Comparison of ENCODE assay signal across 20 mouse cellular contexts in the genomic region with DNA sequence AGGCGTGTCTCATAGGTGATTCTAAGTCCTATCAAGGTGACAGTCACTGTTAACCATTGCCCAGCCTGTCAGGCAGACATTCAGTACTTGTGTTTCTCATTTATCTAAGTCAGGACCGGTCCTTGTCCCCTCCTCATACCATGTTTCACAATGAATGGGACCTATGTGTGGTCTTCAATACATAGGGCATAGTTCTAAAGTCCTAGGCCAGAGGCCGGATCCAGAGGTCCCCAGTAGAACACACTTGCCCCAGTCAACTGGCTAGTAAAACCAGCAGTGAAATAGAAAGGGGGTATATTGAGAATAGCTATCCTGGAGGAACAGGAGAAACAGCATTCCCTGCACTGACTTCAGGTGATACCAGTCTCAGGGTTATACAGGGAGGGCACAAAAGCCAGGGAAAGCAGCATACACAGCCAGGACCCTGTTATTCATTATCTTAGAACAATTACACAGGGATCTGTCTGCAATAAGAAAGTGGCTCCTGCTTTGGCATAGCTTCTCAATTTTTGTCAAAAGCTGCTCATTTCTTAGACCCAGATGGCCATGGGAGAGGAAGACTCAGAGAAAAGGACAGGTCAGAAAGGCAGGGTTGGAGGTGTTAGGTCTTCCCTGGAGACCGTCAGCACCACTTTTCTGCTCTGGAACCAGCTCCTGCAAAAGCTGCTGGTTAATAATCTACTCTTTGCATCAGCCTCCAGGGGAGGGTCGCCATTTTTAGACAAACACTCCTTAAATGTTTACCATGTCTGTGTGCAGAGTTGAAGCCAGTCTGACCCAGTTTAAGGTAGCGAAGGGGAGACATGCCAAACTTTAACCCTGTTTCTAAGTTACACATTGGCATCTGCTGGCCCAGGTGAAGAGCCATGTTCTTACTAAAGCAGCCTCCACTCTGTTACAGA. TPM values are rescaled to one million over a fixed set of nuclear protein-coding genes. Genes with fewer than 3 reads are reported as not detected.
DNase-seq lines count a peak whose midpoint lies in the region; ATAC-seq and TF ChIP-seq lines count a peak whose summit lies in the region.
"Had no signal": no experiment of that assay in that cellular context is flagged by ENCODE, and none has a peak within 500 bp of the region (broad histone marks: within the 10 kb centered on the region; RNA-seq: fewer than 3 reads in every experiment).

No protein-coding gene starts in this region.

- no peak for TF ChIP-seq CTCF in kidney, postnatal 0 days (IDR thresholded peaks at IDR 0.05; ENCODE audit: low read depth)
- TF ChIP-seq CTCF in gastrocnemius, adult 2 months (IDR thresholded peaks at IDR 0.05), result no peak

- ATAC-seq in lung, embryonic 15.5 days (ENCODE audit: borderline replicate concordance, extremely low read depth, low FRiP score, low TSS enrichment), result peak; percentile 76; the same call in 1 of the 2 replicates
- ATAC-seq in kidney, postnatal 0 days (replicated peaks; ENCODE audit: low FRiP score, low read depth), result peak; percentile 77
- peak; percentile 66 for ATAC-seq in liver, embryonic 13.5 days (ENCODE audit: low read depth)
- ATAC-seq: forebrain, postnatal 0 days; hindbrain, postnatal 0 days had no signal

- 46% methylated on average over 6 of the region's 6 CpGs for WGBS in lung, embryonic 15.5 days
- WGBS in kidney, postnatal 0 days, result 52% methylated on average over 6 of the region's 6 CpGs
- WGBS in liver, embryonic 13.5 days (ENCODE audit: insufficient replicate concordance), result 53% methylated on average over 6 of the region's 6 CpGs

- no peak overlapping the region for H3K9ac ChIP-seq in lung, embryonic 15.5 days
- H3K9ac ChIP-seq in kidney, postnatal 0 days (ENCODE audit: low read depth, low read length), result no peak overlapping the region
- H3K9ac ChIP-seq in liver, embryonic 13.5 days, result no peak overlapping the region
- H3K9ac ChIP-seq: forebrain, postnatal 0 days; neural tube, embryonic 12.5 days had no signal

- H3K9me3 ChIP-seq in lung, embryonic 15.5 days, result no peaks in the 10 kb centered on the region
- H3K9me3 ChIP-seq in kidney, postnatal 0 days (replicated peaks; ENCODE audit: low read length), result no peaks in the 10 kb centered on the region
- no peaks in the 10 kb centered on the region for H3K9me3 ChIP-seq in liver, embryonic 13.5 days (replicated peaks)
- H3K9me3 ChIP-seq: neural tube, embryonic 12.5 days had no signal

- peak overlapping the region; percentile 16; the same call in 1 of the 2 replicates for H3K4me2 ChIP-seq in lung, embryonic 15.5 days
- H3K4me2 ChIP-seq in kidney, postnatal 0 days (ENCODE audit: low read length), result no peak overlapping the region
- H3K4me2 ChIP-seq in liver, embryonic 13.5 days, result no peak overlapping the region
- H3K4me2 ChIP-seq: heart, embryonic 11.5 days; neural tube, embryonic 12.5 days had no signal

- intact Hi-C loops in gastrocnemius, adult 2 months (cut with DNase I), result no loop called here
- intact Hi-C loops in gastrocnemius, postnatal 14 days (cut with DNase I; ENCODE audit: low total_unique reads), result no loop called here

- peak overlapping the region; percentile 85 for H3K27ac ChIP-seq in lung, embryonic 15.5 days
- H3K27ac ChIP-seq in kidney, postnatal 0 days, result peak overlapping the region; percentile 88
- peak overlapping the region; percentile 84 for H3K27ac ChIP-seq in liver, embryonic 13.5 days
- H3K27ac ChIP-seq in gastrocnemius, adult 2 months, result no peak overlapping the region
- H3K27ac ChIP-seq: hindbrain, postnatal 0 days; neural tube, embryonic 12.5 days had no signal

- peaks cover 10% of the 10 kb centered on the region; the same call in 1 of the 2 replicates for H3K4me1 ChIP-seq in lung, embryonic 15.5 days
- H3K4me1 ChIP-seq in kidney, postnatal 0 days (replicated peaks; ENCODE audit: insufficient read depth, low read length), result 0 out of 2 replicates have a peak, but pooled peaks cover 7% of the 10 kb centered on the region
- no peaks in the 10 kb centered on the region; the same call in 1 of the 2 replicates for H3K4me1 ChIP-seq in liver, embryonic 13.5 days (replicated peaks)
- H3K4me1 ChIP-seq: neural tube, embryonic 12.5 days had no signal

- no peak for DNase-seq in lung, postnatal 36 days
- DNase-seq in kidney, postnatal 0 days (ENCODE audit: low spot score), result no peak
- no peak for DNase-seq in liver, embryonic 13.5 days
- DNase-seq in yolk sac, embryonic 10.5 days (ENCODE audit: low spot score), result peak; percentile 86
- no peak for DNase-seq in layer of hippocampus, postnatal 14 days (ENCODE audit: low spot score in 2 of 2)
- no peak for DNase-seq in gastrocnemius, adult 2 months
- no peak for DNase-seq in gastrocnemius, postnatal 14 days
- DNase-seq: adrenal gland, postnatal 36 days; cerebellum, postnatal 14 days; forebrain, postnatal 0 days; gastrocnemius, postnatal 36 days; heart, postnatal 36 days; right cerebral cortex, postnatal 25 days; thymus, postnatal 14 days had no signal

- no peaks in the 10 kb centered on the region for H3K36me3 ChIP-seq in lung, embryonic 15.5 days
- no peaks in the 10 kb centered on the region for H3K36me3 ChIP-seq in kidney, postnatal 0 days (ENCODE audit: insufficient read depth, low read length)
- H3K36me3 ChIP-seq in liver, embryonic 13.5 days, result no peaks in the 10 kb centered on the region
- H3K36me3 ChIP-seq: neural tube, embryonic 12.5 days had no signal

- H3K4me3 ChIP-seq in lung, embryonic 15.5 days, result no peak overlapping the region
- H3K4me3 ChIP-seq in kidney, postnatal 0 days (replicated peaks; ENCODE audit: low read depth, low read length), result no peak overlapping the region
- H3K4me3 ChIP-seq in liver, embryonic 13.5 days (replicated peaks), result no peak overlapping the region
- no peak overlapping the region for H3K4me3 ChIP-seq in gastrocnemius, adult 2 months
- H3K4me3 ChIP-seq: erythroblast, embryonic 14.5 days; neural tube, embryonic 12.5 days had no signal

- no peaks in the 10 kb centered on the region for H3K27me3 ChIP-seq in lung, embryonic 15.5 days
- H3K27me3 ChIP-seq in kidney, postnatal 0 days (ENCODE audit: insufficient read depth, low read length), result no peaks in the 10 kb centered on the region
- H3K27me3 ChIP-seq in liver, embryonic 13.5 days, result no peaks in the 10 kb centered on the region
- H3K27me3 ChIP-seq: neural tube, embryonic 12.5 days had no signal

RNA-seq across cellular contexts. Expression of a gene that starts 12.8 kb away (rescaled TPM):
- polyA plus RNA-seq in lung, embryonic 15.5 days (2015; fragmentation: Nextera tagmentation; extraction: Ambion mirVana), result 0.61 and 0.83 TPM in 2 replicates
- not detected in 2 replicates for polyA plus RNA-seq in kidney, postnatal 0 days (2015; fragmentation: Nextera tagmentation; extraction: Ambion mirVana)
- 0.19 and 0.21 TPM in 2 replicates for polyA plus RNA-seq in liver, embryonic 13.5 days (2015; fragmentation: Nextera tagmentation; extraction: Ambion mirVana)
- 1 to 10 TPM; 2.1 to 4.4 TPM for total RNA-seq in layer of hippocampus, postnatal 14 days (2021)
- total RNA-seq in gastrocnemius, adult 2 months (2021), result not detected
- not detected for total RNA-seq in gastrocnemius, postnatal 14 days (2021)
- total RNA-seq: adrenal gland, postnatal 36 days; gastrocnemius, postnatal 36 days; heart, postnatal 36 days; liver, adult 2 months had no signal
- polyA plus RNA-seq: erythroblast, embryonic 14.5 days; heart, embryonic 11.5 days; liver, adult 2 months had no signal

RNA-seq across cellular contexts. Expression of a gene that starts 24.6 kb away (rescaled TPM):
- polyA plus RNA-seq in lung, embryonic 15.5 days (2015; fragmentation: Nextera tagmentation; extraction: Ambion mirVana), result 4.3 and 5.2 TPM in 2 replicates
- polyA plus RNA-seq in kidney, postnatal 0 days (2015; fragmentation: Nextera tagmentation; extraction: Ambion mirVana), result 3.7 and 4.4 TPM in 2 replicates
- polyA plus RNA-seq in liver, embryonic 13.5 days (2015; fragmentation: Nextera tagmentation; extraction: Ambion mirVana), result 5.5 and 6.0 TPM in 2 replicates
- under 1 TPM in 1 of 2 experiments, not detected in 1; 0.48 TPM for total RNA-seq in layer of hippocampus, postnatal 14 days (2021)
- under 1 TPM; 0.28 to 0.43 TPM for total RNA-seq in gastrocnemius, adult 2 months (2021)
- total RNA-seq in gastrocnemius, postnatal 14 days (2021), result under 1 TPM; 0.33 TPM

RNA-seq across cellular contexts. Expression of a gene that starts 38.9 kb away (rescaled TPM):
- 19.4 and 22.6 TPM in 2 replicates for polyA plus RNA-seq in lung, embryonic 15.5 days (2015; fragmentation: Nextera tagmentation; extraction: Ambion mirVana)
- polyA plus RNA-seq in kidney, postnatal 0 days (2015; fragmentation: Nextera tagmentation; extraction: Ambion mirVana), result 21.2 and 22.9 TPM in 2 replicates
- 14.8 and 15.4 TPM in 2 replicates for polyA plus RNA-seq in liver, embryonic 13.5 days (2015; fragmentation: Nextera tagmentation; extraction: Ambion mirVana)
- 10 to 100 TPM; 38.7 to 46.0 TPM for total RNA-seq in layer of hippocampus, postnatal 14 days (2021)
- total RNA-seq in gastrocnemius, adult 2 months (2021), result 1 to 10 TPM; 6.4 to 7.6 TPM
- 1 to 10 TPM; 5.4 to 7.5 TPM for total RNA-seq in gastrocnemius, postnatal 14 days (2021)

Comparison
In these comparisons a context has a peak if more than half of its experiments do, and no peak if none do; other contexts are left out.
1. RNA of a gene that starts 38.9 kb away (total RNA-seq): 38.7 to 46.0 TPM in layer of hippocampus, postnatal 14 days; 6.4 to 7.6 TPM in gastrocnemius, adult 2 months and 5.4 to 7.5 TPM in gastrocnemius, postnatal 14 days; every median in the first group is over 4 times any median in the second.
2. Peak in every context shown above with its lines, with median percentiles within 50 percentile points of each other: ATAC-seq.